Mouse (Mus musculus): Measurements from ENCODE around the gene Inf2. TPM values are rescaled to one million over a fixed set of nuclear protein-coding genes. Genes with fewer than 3 reads are reported as not detected.

Inf2 gene
- polyA plus RNA-seq, 1 experiment: 118 TPM

DNA sequence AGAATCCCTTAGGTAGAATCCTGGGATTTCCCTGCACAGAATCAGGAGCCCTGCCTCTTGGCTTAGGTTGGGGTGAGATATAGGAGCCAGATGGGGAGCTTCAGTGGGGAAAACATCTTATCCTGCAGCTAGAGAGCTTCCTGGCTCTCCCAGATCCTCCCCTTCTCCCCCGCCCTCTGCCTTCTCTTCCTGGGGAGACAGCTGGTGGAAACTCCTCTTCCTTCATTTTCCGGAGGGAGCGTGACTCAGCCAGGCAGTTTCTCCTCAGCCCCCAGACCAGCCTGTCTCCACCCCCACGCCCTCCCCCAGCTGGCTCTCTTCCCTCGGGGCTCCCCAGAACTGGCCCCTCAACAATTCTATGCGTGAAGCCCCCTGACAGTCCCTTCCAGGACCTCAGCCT is 12.2 kb upstream of the Inf2 start:
- Histone ChIP-seq H3K79me3 (ENCODE audit: low read depth) (no peaks in the 10 kb centered on the region), H3K4me3 (ENCODE audit: insufficient read depth, poor library complexity, severe bottlenecking) (no peak overlapping the region)

GRCm38 (mm10) chr12:112576749-112577148 is 11.8 kb upstream of the Inf2 start:
- Histone ChIP-seq H3K79me3 (ENCODE audit: low read depth) (no peaks in the 10 kb centered on the region), H3K79me2 (ENCODE audit: control insufficient read depth, insufficient read depth) (no peaks in the 10 kb centered on the region), H3K27me3 (ENCODE audit: control insufficient read depth, insufficient read depth, insufficient read length) (no peaks in the 10 kb centered on the region), H3ac (ENCODE audit: control insufficient read depth, insufficient read length, low read depth) (peak overlapping the region; percentile 34), H3K36me3 (ENCODE audit: control insufficient read depth, insufficient read depth) (no peaks in the 10 kb centered on the region), H3K4me3 (ENCODE audit: insufficient read depth, poor library complexity, severe bottlenecking) (no peak overlapping the region)
- TF ChIP-seq MYOG (IDR thresholded peaks at IDR 0.05; ENCODE audit: control insufficient read depth, extremely low read depth, insufficient read length): no peak
- TF ChIP-seq MYOD1 (IDR thresholded peaks at IDR 0.05; ENCODE audit: control insufficient read depth, insufficient read length, low read depth): peak; percentile 50

More for the DNA sequence above, 12.2 kb upstream of the Inf2 start:
- Histone ChIP-seq H3K36me3 (ENCODE audit: control insufficient read depth, insufficient read depth) (no peaks in the 10 kb centered on the region), H3ac (ENCODE audit: control insufficient read depth, insufficient read length, low read depth) (peak overlapping the region; percentile 34), H3K27me3 (ENCODE audit: control insufficient read depth, insufficient read depth, insufficient read length) (no peaks in the 10 kb centered on the region), H3K79me2 (ENCODE audit: control insufficient read depth, insufficient read depth) (no peaks in the 10 kb centered on the region)
- peak; percentile 48 for TF ChIP-seq MYOD1 (IDR thresholded peaks at IDR 0.05; ENCODE audit: control insufficient read depth, insufficient read length, low read depth)
- no peak for TF ChIP-seq CEBPB (IDR thresholded peaks at IDR 0.05; ENCODE audit: low read depth)

DNA sequence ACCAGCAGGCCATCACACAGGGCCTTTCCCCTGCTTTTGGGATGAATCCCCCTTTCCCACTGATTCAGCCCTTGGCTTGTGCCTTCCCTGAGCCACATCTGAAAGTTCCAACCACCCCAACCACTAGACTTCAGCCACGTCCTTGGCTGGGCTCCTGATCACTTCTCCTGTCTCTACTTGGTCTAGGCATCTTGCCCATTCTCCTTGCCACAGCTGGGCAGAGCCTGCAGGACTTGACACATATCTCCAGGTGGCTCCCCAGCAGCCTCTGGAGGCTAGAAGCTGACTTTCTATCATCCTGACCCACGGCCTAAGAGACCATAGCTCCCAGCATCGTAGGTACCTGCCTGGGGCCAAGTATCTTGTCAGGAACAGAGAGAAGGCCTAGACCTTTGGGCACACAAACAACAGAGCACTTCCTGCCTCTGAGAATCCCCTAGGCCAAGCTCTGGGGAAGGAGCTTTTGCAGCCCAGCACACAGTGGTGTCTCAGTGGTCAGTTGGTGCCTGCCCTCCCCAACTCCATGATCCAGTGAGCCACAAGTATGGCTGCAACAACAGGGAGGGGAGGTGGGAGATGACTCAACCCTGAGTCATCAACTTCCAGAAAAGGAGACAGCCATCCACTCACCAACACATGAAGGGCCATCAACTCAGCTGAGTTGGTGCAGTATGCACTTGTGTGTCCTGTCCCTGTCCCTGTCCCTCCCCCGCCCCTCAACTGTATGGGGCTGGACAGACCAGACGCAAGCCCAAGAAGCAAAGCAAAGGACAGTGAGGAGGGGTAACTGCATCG is 10.1 kb upstream of the Inf2 start:
- TF ChIP-seq MYOG (IDR thresholded peaks at IDR 0.05; ENCODE audit: control insufficient read depth, extremely low read depth, insufficient read length) (no peak), MAX (IDR thresholded peaks at IDR 0.05) (peak; percentile 91), FOSL1 (IDR thresholded peaks at IDR 0.05; ENCODE audit: insufficient read depth, low read length, poor library complexity, severe bottlenecking) (peak; percentile 96), CTCF (IDR thresholded peaks at IDR 0.05; ENCODE audit: control insufficient read depth, insufficient read depth, insufficient read length) (no peak), MYOD1 (IDR thresholded peaks at IDR 0.05; ENCODE audit: control insufficient read depth, insufficient read length, low read depth) (peak; percentile 58), USF1 (IDR thresholded peaks at IDR 0.05; ENCODE audit: low read depth) (no peak), CEBPB (IDR thresholded peaks at IDR 0.05; ENCODE audit: low read depth) (peak; percentile 64)
- H3K79me2 ChIP-seq (ENCODE audit: control insufficient read depth, insufficient read depth): no peaks in the 10 kb centered on the region
- H3K27me3 ChIP-seq (ENCODE audit: control insufficient read depth, insufficient read depth, insufficient read length): no peaks in the 10 kb centered on the region
- no peaks in the 10 kb centered on the region for H3K36me3 ChIP-seq (ENCODE audit: control insufficient read depth, insufficient read depth)
- H3K79me3 ChIP-seq (ENCODE audit: low read depth): no peaks in the 10 kb centered on the region
- no peak overlapping the region for H3K4me3 ChIP-seq (ENCODE audit: insufficient read depth, poor library complexity, severe bottlenecking)
- H3ac ChIP-seq (ENCODE audit: control insufficient read depth, insufficient read length, low read depth): peak overlapping the region; percentile 2

DNA sequence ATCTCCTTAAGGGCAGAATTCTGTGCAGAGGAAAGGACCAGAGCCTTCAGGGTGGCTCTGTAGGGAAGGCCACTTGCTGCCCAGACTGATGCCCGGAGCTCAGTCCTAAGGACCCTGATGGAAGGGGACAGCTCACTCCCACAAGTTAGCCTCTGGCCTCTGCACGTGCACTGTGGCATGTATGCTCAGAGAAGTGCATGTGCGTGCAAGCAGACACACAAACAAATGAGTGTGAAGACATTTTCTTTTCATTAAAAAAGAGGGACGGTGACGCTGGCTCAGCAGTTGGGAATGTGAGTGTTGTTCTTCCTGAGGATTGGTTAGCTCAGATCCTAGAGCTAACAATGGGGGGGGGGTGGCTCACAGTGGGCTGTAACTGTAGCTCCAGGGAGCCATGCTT is 9.2 kb upstream of the Inf2 start:
- Histone ChIP-seq H3K27me3 (ENCODE audit: control insufficient read depth, insufficient read depth, insufficient read length) (no peaks in the 10 kb centered on the region), H3K4me3 (ENCODE audit: insufficient read depth, poor library complexity, severe bottlenecking) (no peak overlapping the region)
- TF ChIP-seq MAX (IDR thresholded peaks at IDR 0.05): peak; percentile 71
- TF ChIP-seq MYOG (IDR thresholded peaks at IDR 0.05; ENCODE audit: control insufficient read depth, extremely low read depth, insufficient read length): no peak

GRCm38 (mm10) chr12:112579926-112580325 is 8.7 kb upstream of the Inf2 start:
- no peaks in the 10 kb centered on the region for H3K36me3 ChIP-seq (ENCODE audit: control insufficient read depth, insufficient read depth)
- no peaks in the 10 kb centered on the region for H3K79me3 ChIP-seq (ENCODE audit: low read depth)
- H3K4me3 ChIP-seq (ENCODE audit: insufficient read depth, poor library complexity, severe bottlenecking): no peak overlapping the region
- TF ChIP-seq MYOD1 (IDR thresholded peaks at IDR 0.05; ENCODE audit: control insufficient read depth, insufficient read length, low read depth): no peak
- TF ChIP-seq FOSL1 (IDR thresholded peaks at IDR 0.05; ENCODE audit: insufficient read depth, low read length, poor library complexity, severe bottlenecking): peak; percentile 19
- no peaks in the 10 kb centered on the region for H3K27me3 ChIP-seq (ENCODE audit: control insufficient read depth, insufficient read depth, insufficient read length)
- H3ac ChIP-seq (ENCODE audit: control insufficient read depth, insufficient read length, low read depth): no peak overlapping the region
- H3K79me2 ChIP-seq (ENCODE audit: control insufficient read depth, insufficient read depth): no peaks in the 10 kb centered on the region

More for the DNA sequence above, 9.2 kb upstream of the Inf2 start:
- H3K79me3 ChIP-seq (ENCODE audit: low read depth): no peaks in the 10 kb centered on the region
- H3K36me3 ChIP-seq (ENCODE audit: control insufficient read depth, insufficient read depth): no peaks in the 10 kb centered on the region
- H3K79me2 ChIP-seq (ENCODE audit: control insufficient read depth, insufficient read depth): no peaks in the 10 kb centered on the region
- peak overlapping the region; percentile 44 for H3ac ChIP-seq (ENCODE audit: control insufficient read depth, insufficient read length, low read depth)

DNA sequence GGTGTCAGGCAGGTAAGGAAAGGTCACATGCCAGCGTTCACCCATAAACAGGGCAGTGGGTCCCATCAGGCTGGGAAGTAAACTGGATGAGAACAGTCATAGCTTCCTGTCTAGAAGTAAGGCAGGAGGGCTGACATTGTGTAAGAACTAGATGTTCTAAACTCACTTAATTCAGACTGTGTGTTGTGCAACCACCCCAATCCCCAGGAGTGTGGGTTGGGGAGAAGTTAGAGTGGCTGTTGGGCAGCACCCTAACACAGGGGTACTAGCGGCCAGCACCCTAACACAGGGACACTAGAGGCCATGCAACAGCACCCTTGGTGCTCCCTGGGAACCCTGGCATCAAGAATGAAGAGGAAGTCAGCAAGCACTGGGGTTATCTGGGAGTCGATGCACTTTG is 7.5 kb upstream of the Inf2 start:
- no peaks in the 10 kb centered on the region for H3K27me3 ChIP-seq (ENCODE audit: control insufficient read depth, insufficient read depth, insufficient read length)
- H3K79me2 ChIP-seq (ENCODE audit: control insufficient read depth, insufficient read depth): no peaks in the 10 kb centered on the region
- H3K79me3 ChIP-seq (ENCODE audit: low read depth): no peaks in the 10 kb centered on the region
- TF ChIP-seq CEBPB (IDR thresholded peaks at IDR 0.05; ENCODE audit: low read depth) (peak; percentile 56), USF1 (IDR thresholded peaks at IDR 0.05; ENCODE audit: low read depth) (no peak)
- no peak overlapping the region for H3K4me3 ChIP-seq (ENCODE audit: insufficient read depth, poor library complexity, severe bottlenecking)
- H3K36me3 ChIP-seq (ENCODE audit: control insufficient read depth, insufficient read depth): no peaks in the 10 kb centered on the region
- H3ac ChIP-seq (ENCODE audit: control insufficient read depth, insufficient read length, low read depth): no peak overlapping the region
